ENCODE assay signal across 14 mouse cellular contexts in the genomic region with DNA sequence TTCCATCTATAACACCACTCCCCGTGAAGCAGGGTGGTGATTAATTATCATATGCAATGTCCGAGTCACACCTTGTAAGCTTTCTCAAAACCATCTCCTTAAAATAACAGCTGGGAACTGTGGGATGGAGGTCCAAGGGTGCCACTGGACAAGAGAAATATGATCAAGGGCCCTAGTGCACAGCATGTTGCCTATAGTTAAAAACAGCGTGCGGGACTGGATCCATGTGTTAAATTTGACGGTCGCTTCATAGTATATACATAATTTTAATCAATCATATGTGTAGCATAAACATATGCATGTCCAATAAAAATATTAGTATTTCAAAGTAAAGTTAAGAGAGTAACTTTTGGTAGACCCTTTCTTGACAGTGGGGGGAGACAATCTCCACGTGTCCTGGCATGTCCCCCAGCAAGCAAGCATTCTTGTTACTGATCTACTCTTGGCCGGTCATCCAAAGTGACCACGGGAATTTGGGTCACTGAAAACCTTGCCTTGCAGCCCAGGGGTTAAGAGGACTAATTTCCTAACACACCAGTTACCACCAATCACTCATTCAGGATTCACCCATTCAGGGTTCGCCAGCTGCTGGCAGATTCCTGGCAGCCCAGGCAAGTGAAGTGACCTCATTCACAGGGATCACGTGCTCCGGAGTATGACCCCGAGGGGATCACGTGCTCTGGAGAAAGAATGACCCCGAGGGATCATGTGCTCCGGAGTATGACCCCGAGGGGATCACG.
DNase-seq lines count a peak whose midpoint lies in the region; ATAC-seq and TF ChIP-seq lines count a peak whose summit lies in the region.
"Had no signal": no experiment of that assay in that cellular context is flagged by ENCODE, and none has a peak within 500 bp of the region (broad histone marks: within the 10 kb centered on the region; RNA-seq: fewer than 3 reads in every experiment).

No protein-coding gene starts in this region.

- DNase-seq in heart, adult 11 months: peak; percentile 93
- DNase-seq in heart, adult 2 months: no peak
- DNase-seq in R1 (ENCODE audit: low read depth, low spot score): peak; percentile 34
- DNase-seq in lung, postnatal 25 days (ENCODE audit: low spot score): peak; percentile 28
- no peak for DNase-seq in ovary, postnatal 10 days (ENCODE audit: low spot score)
- DNase-seq in testis, postnatal 14 days (ENCODE audit: low spot score): no peak
- DNase-seq in thymus, postnatal 10 days (ENCODE audit: low spot score in 2 of 2): no peak
- DNase-seq: cerebellum, adult 11-12 months had no signal

- no peak for TF ChIP-seq POLR2A in heart, adult 2 months (IDR thresholded peaks at IDR 0.05; ENCODE audit: insufficient read depth, low read depth, low read length)

- 0 out of 2 replicates have a peak, but pooled peaks have one; percentile 20 for ATAC-seq in kidney, embryonic 15.5 days (replicated peaks; ENCODE audit: low FRiP score)

- intact Hi-C loops in heart, adult 2 months (cut with DNase I): no loop called here

- no peak overlapping the region for H3K4me3 ChIP-seq in heart, adult 2 months
- H3K4me3 ChIP-seq in kidney, embryonic 15.5 days (replicated peaks): no peak overlapping the region
- H3K4me3 ChIP-seq: embryonic facial prominence, embryonic 12.5 days; forebrain, embryonic 12.5 days; limb, embryonic 12.5 days; myocyte had no signal

- no peaks in the 10 kb centered on the region for H3K4me1 ChIP-seq in heart, adult 2 months (ENCODE audit: control insufficient read depth, insufficient read depth, low read length)
- H3K4me1 ChIP-seq in kidney, embryonic 15.5 days: peaks cover 12% of the 10 kb centered on the region
- H3K4me1 ChIP-seq: embryonic facial prominence, embryonic 12.5 days had no signal

- no peak overlapping the region for H3K9ac ChIP-seq in heart, adult 2 months (ENCODE audit: low read depth, low read length)
- H3K9ac ChIP-seq in kidney, embryonic 15.5 days: no peak overlapping the region
- H3K9ac ChIP-seq: embryonic facial prominence, embryonic 12.5 days; forebrain, embryonic 12.5 days; limb, embryonic 12.5 days had no signal

- no peaks in the 10 kb centered on the region for H3K9me3 ChIP-seq in kidney, embryonic 15.5 days (replicated peaks)
- H3K9me3 ChIP-seq: embryonic facial prominence, embryonic 12.5 days; forebrain, embryonic 12.5 days; limb, embryonic 12.5 days had no signal

- H3K27me3 ChIP-seq in heart, adult 2 months (ENCODE audit: control insufficient read depth, insufficient read depth, low read length): no peaks in the 10 kb centered on the region
- no peaks in the 10 kb centered on the region for H3K27me3 ChIP-seq in kidney, embryonic 15.5 days
- H3K27me3 ChIP-seq: CH12.LX; embryonic facial prominence, embryonic 12.5 days; forebrain, embryonic 12.5 days; limb, embryonic 12.5 days had no signal

- 79% methylated on average over 18 of the region's 18 CpGs for WGBS in heart, adult 2 months
- 70% methylated on average over 18 of the region's 18 CpGs for WGBS in kidney, embryonic 15.5 days

- TF ChIP-seq EP300 in heart, adult 2 months (IDR thresholded peaks at IDR 0.05; ENCODE audit: insufficient read depth, low read depth, low read length): no peak

- no peaks in the 10 kb centered on the region for H3K79me2 ChIP-seq in heart, adult 2 months (replicated peaks; ENCODE audit: control insufficient read depth, insufficient read depth, low read length)

- H3K36me3 ChIP-seq in heart, adult 2 months (ENCODE audit: control insufficient read depth, insufficient read depth, low read length): no peaks in the 10 kb centered on the region
- H3K36me3 ChIP-seq in kidney, embryonic 15.5 days: peaks cover 11% of the 10 kb centered on the region; the same call in 1 of the 2 replicates

- H3K27ac ChIP-seq in heart, adult 2 months: no peak overlapping the region
- H3K27ac ChIP-seq in kidney, embryonic 15.5 days: no peak overlapping the region
- H3K27ac ChIP-seq: embryonic facial prominence, embryonic 12.5 days; forebrain, embryonic 12.5 days; limb, embryonic 12.5 days had no signal

- no peak for TF ChIP-seq CTCF in heart, adult 2 months (IDR thresholded peaks at IDR 0.05)

- no peak overlapping the region for H3K4me2 ChIP-seq in kidney, embryonic 15.5 days
- H3K4me2 ChIP-seq: embryonic facial prominence, embryonic 12.5 days; forebrain, embryonic 12.5 days; limb, embryonic 12.5 days had no signal

Comparison
In these comparisons a context has a peak if more than half of its experiments do, and no peak if none do; other contexts are left out.
1. DNase-seq: peak in heart, adult 11 months (single experiment), R1 (single experiment) and lung, postnatal 25 days (single experiment); none in heart, adult 2 months (0 of 2), ovary, postnatal 10 days (single experiment), testis, postnatal 14 days (single experiment) and thymus, postnatal 10 days (0 of 2).